Mouse (Mus musculus) cerebellum, adult 9-10 months (tissue): ENCODE measurements around the gene Nkiras2.
A peak's percentile ranks its signal among the peaks of the same experiment; 100 is the strongest.
"Not testable (repeated sequence)": the region's sequence is repeated elsewhere in the genome, so short reads cannot be mapped to it uniquely, and the experiment has no call there.

Experiments
- DNase-seq: peaks from one replicate; pipeline ENCODE4 v3.0.0; 2022

Gene Nkiras2

GRCm38 (mm10) chr11:100618761-100619484 is at the start of gene Nkiras2:
Gene Nkiras2, plus strand, starts transcription at chr11:100619244.
- no peak for DNase-seq

GRCm38 (mm10) chr11:100569789-100570188 is 49.3 kb upstream of the Nkiras2 start:
- DNase-seq = no peak

- peak; percentile 88 for DNase-seq
Observed at GRCm38 (mm10) chr11:100570430-100571201, 48.4 kb upstream of the Nkiras2 start.

- peak; percentile 63 for DNase-seq
Observed at GRCm38 (mm10) chr11:100571202-100571567, 47.9 kb upstream of the Nkiras2 start.

- DNase-seq = no peak
Observed at GRCm38 (mm10) chr11:100574188-100574587, 44.9 kb upstream of the Nkiras2 start.

- peak; percentile 60 for DNase-seq
Observed at GRCm38 (mm10) chr11:100574708-100575483, 44.1 kb upstream of the Nkiras2 start, which contains the start of gene Cnp. Gene Cnp, plus strand, starts transcription at chr11:100574904.

- peak; percentile 51 for DNase-seq
Observed at GRCm38 (mm10) chr11:100575484-100575855, 43.6 kb upstream of the Nkiras2 start.

- no peak for DNase-seq
Observed at GRCm38 (mm10) chr11:100576256-100576655, 42.8 kb upstream of the Nkiras2 start.

GRCm38 (mm10) chr11:100577852-100578599 is 41.0 kb upstream of the Nkiras2 start:
- no peak for DNase-seq

- no peak for DNase-seq
Observed at GRCm38 (mm10) chr11:100579116-100579799, 39.8 kb upstream of the Nkiras2 start.

- DNase-seq = no peak
Observed at GRCm38 (mm10) chr11:100580275-100580674, 38.8 kb upstream of the Nkiras2 start.

- no peak for DNase-seq
Observed at GRCm38 (mm10) chr11:100581756-100582155, 37.3 kb upstream of the Nkiras2 start.

- not testable (repeated sequence) for DNase-seq
Observed at GRCm38 (mm10) chr11:100582413-100582812, 36.6 kb upstream of the Nkiras2 start.

GRCm38 (mm10) chr11:100582836-100583235 is 36.2 kb upstream of the Nkiras2 start:
- DNase-seq = no peak

GRCm38 (mm10) chr11:100584561-100584961 is 34.5 kb upstream of the Nkiras2 start:
- DNase-seq = no peak

- DNase-seq = no peak
Observed at GRCm38 (mm10) chr11:100585148-100585547, 33.9 kb upstream of the Nkiras2 start.

GRCm38 (mm10) chr11:100588462-100588861 is 30.6 kb upstream of the Nkiras2 start:
- no peak for DNase-seq

GRCm38 (mm10) chr11:100592346-100593046 is 26.5 kb upstream of the Nkiras2 start:
- DNase-seq = peak; percentile 55

- DNase-seq = no peak
Observed at GRCm38 (mm10) chr11:100594608-100595007, 24.4 kb upstream of the Nkiras2 start.

GRCm38 (mm10) chr11:100595533-100595932 is 23.5 kb upstream of the Nkiras2 start:
- no peak for DNase-seq

- DNase-seq = no peak
Observed at GRCm38 (mm10) chr11:100598074-100598473, 21.0 kb upstream of the Nkiras2 start.
